Mouse (Mus musculus): ENCODE measurements at regions not wholly inside any gene's neighbourhood (a gene's known extent, or its start where the extent isn't known, plus 50 kb on each side); places are given as distances from the start of the nearest gene placed in this dataset.

- Histone ChIP-seq H3K4me1 (ENCODE audit: control insufficient read depth, insufficient read depth, low read length) (no peaks in the 10 kb centered on the region), H3K36me3 (ENCODE audit: control insufficient read depth, insufficient read depth, low read length) (no peaks in the 10 kb centered on the region), H3K79me2 (ENCODE audit: control insufficient read depth, insufficient read depth, low read length) (no peaks in the 10 kb centered on the region), H3K27ac (replicated peaks; ENCODE audit: insufficient read depth, low read depth, low read length) (no peak overlapping the region), H3K4me3 (ENCODE audit: insufficient read depth, low read depth, low read length) (no peak overlapping the region), H3K9ac (ENCODE audit: low read depth, low read length) (no peak overlapping the region), H3K27me3 (ENCODE audit: control insufficient read depth, insufficient read depth, low read length) (no peaks in the 10 kb centered on the region)
- TF ChIP-seq POLR2A (IDR thresholded peaks at IDR 0.05; ENCODE audit: extremely low read depth, insufficient read depth, low read length) (no peak), CTCF (IDR thresholded peaks at IDR 0.05; ENCODE audit: low read depth, low read length) (no peak)
- no peak for DNase-seq (ENCODE audit: extremely low read depth, low read depth, low spot score)
- WGBS, result 79% methylated on average over 1 of the region's 1 CpGs
Observed at GRCm38 (mm10) chr13:114535721-114536120, 77.0 kb upstream of the Fst start.

GRCm38 (mm10) chr13:114571731-114572130 is 113.0 kb upstream of the Fst start:
- no peak overlapping the region for H3K9ac ChIP-seq (ENCODE audit: low read depth, low read length)
- no peak overlapping the region for H3K4me3 ChIP-seq (ENCODE audit: insufficient read depth, low read depth, low read length)
- 73% methylated on average over 3 of the region's 3 CpGs for WGBS
- H3K27ac ChIP-seq (replicated peaks; ENCODE audit: insufficient read depth, low read depth, low read length), result no peak overlapping the region
- TF ChIP-seq POLR2A (IDR thresholded peaks at IDR 0.05; ENCODE audit: extremely low read depth, insufficient read depth, low read length), result no peak
- TF ChIP-seq CTCF (IDR thresholded peaks at IDR 0.05; ENCODE audit: low read depth, low read length), result no peak
- DNase-seq (ENCODE audit: extremely low read depth, low read depth, low spot score), result no peak
- no peaks in the 10 kb centered on the region for H3K79me2 ChIP-seq (ENCODE audit: control insufficient read depth, insufficient read depth, low read length)
- H3K4me1 ChIP-seq (ENCODE audit: control insufficient read depth, insufficient read depth, low read length), result no peaks in the 10 kb centered on the region
- no peaks in the 10 kb centered on the region for H3K36me3 ChIP-seq (ENCODE audit: control insufficient read depth, insufficient read depth, low read length)
- H3K27me3 ChIP-seq (ENCODE audit: control insufficient read depth, insufficient read depth, low read length), result no peaks in the 10 kb centered on the region

GRCm38 (mm10) chr13:114584566-114584965 is 125.8 kb upstream of the Fst start:
- H3K36me3 ChIP-seq (ENCODE audit: control insufficient read depth, insufficient read depth, low read length), result no peaks in the 10 kb centered on the region
- H3K79me2 ChIP-seq (ENCODE audit: control insufficient read depth, insufficient read depth, low read length), result no peaks in the 10 kb centered on the region
- no peaks in the 10 kb centered on the region for H3K27me3 ChIP-seq (ENCODE audit: control insufficient read depth, insufficient read depth, low read length)
- H3K4me1 ChIP-seq (ENCODE audit: control insufficient read depth, insufficient read depth, low read length), result peaks cover 14% of the 10 kb centered on the region
- WGBS, result 74% methylated on average over 7 of the region's 7 CpGs
- no peak overlapping the region for H3K27ac ChIP-seq (replicated peaks; ENCODE audit: insufficient read depth, low read depth, low read length)
- no peak for DNase-seq (ENCODE audit: extremely low read depth, low read depth, low spot score)
- H3K4me3 ChIP-seq (ENCODE audit: insufficient read depth, low read depth, low read length), result no peak overlapping the region
- H3K9ac ChIP-seq (ENCODE audit: low read depth, low read length), result no peak overlapping the region
- TF ChIP-seq POLR2A (IDR thresholded peaks at IDR 0.05; ENCODE audit: extremely low read depth, insufficient read depth, low read length), result no peak
- TF ChIP-seq CTCF (IDR thresholded peaks at IDR 0.05; ENCODE audit: low read depth, low read length), result no peak

GRCm38 (mm10) chr13:114587621-114588020 is 128.9 kb upstream of the Fst start:
- no peaks in the 10 kb centered on the region for H3K79me2 ChIP-seq (ENCODE audit: control insufficient read depth, insufficient read depth, low read length)
- no peak overlapping the region for H3K4me3 ChIP-seq (ENCODE audit: insufficient read depth, low read depth, low read length)
- H3K27ac ChIP-seq (replicated peaks; ENCODE audit: insufficient read depth, low read depth, low read length), result no peak overlapping the region
- WGBS, result 24% methylated on average over 2 of the region's 2 CpGs
- peak; percentile 95 for DNase-seq (ENCODE audit: extremely low read depth, low read depth, low spot score)
- H3K36me3 ChIP-seq (ENCODE audit: control insufficient read depth, insufficient read depth, low read length), result no peaks in the 10 kb centered on the region
- no peak overlapping the region for H3K9ac ChIP-seq (ENCODE audit: low read depth, low read length)
- no peaks in the 10 kb centered on the region for H3K27me3 ChIP-seq (ENCODE audit: control insufficient read depth, insufficient read depth, low read length)
- TF ChIP-seq CTCF (IDR thresholded peaks at IDR 0.05; ENCODE audit: low read depth, low read length), result no peak
- TF ChIP-seq POLR2A (IDR thresholded peaks at IDR 0.05; ENCODE audit: extremely low read depth, insufficient read depth, low read length), result no peak
- peaks cover 7% of the 10 kb centered on the region for H3K4me1 ChIP-seq (ENCODE audit: control insufficient read depth, insufficient read depth, low read length)

GRCm38 (mm10) chr13:114603341-114603740 is 144.6 kb upstream of the Fst start:
- H3K27me3 ChIP-seq (ENCODE audit: control insufficient read depth, insufficient read depth, low read length), result no peaks in the 10 kb centered on the region
- TF ChIP-seq CTCF (IDR thresholded peaks at IDR 0.05; ENCODE audit: low read depth, low read length) (no peak), POLR2A (IDR thresholded peaks at IDR 0.05; ENCODE audit: extremely low read depth, insufficient read depth, low read length) (no peak)
- H3K4me3 ChIP-seq (ENCODE audit: insufficient read depth, low read depth, low read length), result no peak overlapping the region
- no peaks in the 10 kb centered on the region for H3K4me1 ChIP-seq (ENCODE audit: control insufficient read depth, insufficient read depth, low read length)
- no peaks in the 10 kb centered on the region for H3K36me3 ChIP-seq (ENCODE audit: control insufficient read depth, insufficient read depth, low read length)
- DNase-seq (ENCODE audit: extremely low read depth, low read depth, low spot score), result no peak
- H3K27ac ChIP-seq (replicated peaks; ENCODE audit: insufficient read depth, low read depth, low read length), result no peak overlapping the region
- 89% methylated on average over 13 of the region's 13 CpGs for WGBS
- no peak overlapping the region for H3K9ac ChIP-seq (ENCODE audit: low read depth, low read length)
- H3K79me2 ChIP-seq (ENCODE audit: control insufficient read depth, insufficient read depth, low read length), result no peaks in the 10 kb centered on the region

GRCm38 (mm10) chr13:114604037-114604694 is 145.4 kb upstream of the Fst start:
- no peak for TF ChIP-seq POLR2A (IDR thresholded peaks at IDR 0.05; ENCODE audit: extremely low read depth, insufficient read depth, low read length)
- no peak for TF ChIP-seq CTCF (IDR thresholded peaks at IDR 0.05; ENCODE audit: low read depth, low read length)
- WGBS, result 88% methylated on average over 11 of the region's 11 CpGs
- Histone ChIP-seq H3K36me3 (ENCODE audit: control insufficient read depth, insufficient read depth, low read length) (no peaks in the 10 kb centered on the region), H3K4me3 (ENCODE audit: insufficient read depth, low read depth, low read length) (no peak overlapping the region), H3K27ac (replicated peaks; ENCODE audit: insufficient read depth, low read depth, low read length) (no peak overlapping the region), H3K27me3 (ENCODE audit: control insufficient read depth, insufficient read depth, low read length) (no peaks in the 10 kb centered on the region), H3K9ac (ENCODE audit: low read depth, low read length) (no peak overlapping the region), H3K4me1 (ENCODE audit: control insufficient read depth, insufficient read depth, low read length) (no peaks in the 10 kb centered on the region), H3K79me2 (ENCODE audit: control insufficient read depth, insufficient read depth, low read length) (no peaks in the 10 kb centered on the region)
- no peak for DNase-seq (ENCODE audit: extremely low read depth, low read depth, low spot score)

Data from liver, adult 2 months (tissue).